Mouse (Mus musculus): ENCODE data around the gene Jmjd6.
"Not testable (repeated sequence)": the region's sequence is repeated elsewhere in the genome, so short reads cannot be mapped to it uniquely, and the experiment has no call there.

Gene Jmjd6

GRCm38 (mm10) chr11:116850833-116851477 is 7.7 kb upstream of the Jmjd6 start:
- no peak for DNase-seq

- DNase-seq: no peak
Measured at GRCm38 (mm10) chr11:116850085-116850484, 6.8 kb upstream of the Jmjd6 start.

DNA sequence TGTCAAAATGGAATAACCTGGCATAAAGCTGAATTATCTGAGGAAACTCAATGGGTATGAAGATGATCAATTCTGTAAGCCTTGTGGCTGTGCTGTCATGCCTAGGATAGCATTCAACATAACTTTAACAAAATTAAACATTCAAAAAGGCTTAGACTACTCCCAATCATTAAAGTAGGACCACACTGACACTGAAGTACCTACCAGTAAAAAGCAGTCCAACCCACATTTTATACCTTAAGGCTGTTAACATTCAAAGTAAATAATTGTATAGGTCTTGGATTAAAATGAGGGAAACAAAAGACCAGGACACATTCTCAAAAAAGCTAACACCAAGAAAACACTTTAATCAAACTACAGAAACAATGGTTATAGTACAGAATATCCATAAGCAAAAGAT is 6.3 kb upstream of the Jmjd6 start:
- DNase-seq: no peak

DNA sequence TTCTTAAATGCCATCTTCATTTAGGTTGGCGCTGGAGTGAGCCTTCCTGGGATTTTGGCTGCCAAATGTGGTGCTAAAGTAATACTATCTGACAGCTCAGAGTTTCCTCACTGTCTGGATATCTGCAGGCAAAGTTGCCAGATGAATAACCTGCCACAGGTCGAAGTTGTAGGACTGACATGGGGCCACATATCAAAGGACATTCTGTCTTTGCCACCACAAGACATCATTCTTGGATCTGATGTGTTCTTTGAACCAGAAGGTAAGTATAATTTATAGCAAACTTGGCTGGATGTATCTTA is 5.6 kb upstream of the Jmjd6 start:
- DNase-seq: not testable (repeated sequence)

- no peak for DNase-seq
Measured at GRCm38 (mm10) chr11:116848086-116848876, 5.0 kb upstream of the Jmjd6 start.

DNA sequence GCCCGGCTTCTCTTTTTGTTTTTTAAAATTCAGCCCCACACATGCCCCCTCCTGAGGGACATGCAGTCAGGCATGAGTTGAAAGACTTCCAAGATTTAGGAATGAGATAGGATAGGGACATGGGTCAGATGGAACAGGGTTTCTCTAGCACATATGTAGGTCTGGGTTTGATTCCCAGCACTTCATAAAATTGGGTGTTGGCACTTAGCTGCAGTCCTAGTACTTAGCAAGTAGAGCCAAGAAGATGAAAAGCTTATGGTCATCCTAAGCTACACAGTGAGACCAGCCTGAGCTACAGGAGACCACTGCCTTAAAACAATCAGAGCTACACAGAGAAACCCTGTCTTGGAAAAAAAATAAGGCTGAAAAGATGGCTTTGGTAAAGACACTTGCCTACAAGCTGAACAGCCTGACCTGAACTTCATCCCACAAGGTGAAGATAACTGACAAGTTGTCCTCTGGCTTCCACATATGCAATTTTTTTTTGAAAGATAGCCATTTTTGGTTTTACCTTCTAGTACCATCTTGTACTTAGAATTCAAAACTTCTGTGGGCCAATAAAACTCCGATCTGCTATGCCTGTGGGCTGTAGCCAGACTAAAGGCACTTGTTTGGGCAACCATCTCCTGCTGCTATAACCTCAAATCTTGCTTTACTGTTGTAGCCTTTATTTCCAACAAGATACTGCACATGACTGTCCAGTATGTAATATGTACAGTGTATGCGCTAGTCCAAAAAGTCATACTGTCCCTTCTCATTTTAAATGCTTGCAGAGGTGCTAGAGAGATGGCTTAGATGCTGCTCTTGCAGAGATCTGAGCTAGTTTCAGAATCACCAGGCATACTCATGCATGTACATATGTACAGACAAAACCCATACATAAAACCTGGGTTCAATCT is 4.2 kb upstream of the Jmjd6 start:
- no peak for DNase-seq

- no peak for DNase-seq
Measured at GRCm38 (mm10) chr11:116846593-116847181, 3.4 kb upstream of the Jmjd6 start.

DNA sequence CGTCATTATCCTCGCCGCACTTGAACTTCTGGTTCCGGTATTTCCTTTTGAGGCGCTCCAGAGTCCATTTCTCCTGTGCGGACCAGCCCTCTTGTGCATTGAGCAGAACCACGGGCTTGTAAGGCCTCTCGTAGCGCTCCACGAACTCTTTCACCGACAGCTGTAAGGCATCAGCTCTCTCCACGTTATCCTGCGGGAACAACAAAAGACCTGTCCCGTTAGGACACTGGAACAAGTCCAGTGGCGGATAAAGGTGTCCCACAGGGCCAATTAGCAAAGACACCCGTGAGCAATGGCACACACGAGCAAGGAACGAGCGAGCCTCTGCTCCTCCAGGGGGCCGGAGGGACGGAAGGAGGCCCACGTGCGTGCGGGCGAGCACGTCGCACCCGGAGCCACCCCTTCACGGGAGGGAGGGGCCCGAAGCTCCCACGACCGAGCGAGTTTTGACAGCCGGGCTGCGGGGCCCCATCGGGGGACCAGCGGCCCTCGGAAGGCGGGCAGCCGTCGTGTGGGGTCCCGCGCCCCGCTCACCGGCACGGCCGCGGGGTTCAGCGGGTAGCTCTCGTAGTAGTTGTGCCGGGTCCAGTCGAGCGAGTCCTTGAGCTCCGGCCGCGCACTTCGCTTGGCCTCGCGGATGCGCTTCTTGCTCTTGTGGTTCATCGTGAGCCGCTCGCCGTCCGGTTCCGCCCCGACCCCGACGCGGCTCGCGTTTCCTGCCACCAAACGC is 553 bp downstream of the Jmjd6 start:
- DNase-seq: peak; percentile 63

- no peak for DNase-seq
Measured at GRCm38 (mm10) chr11:116840748-116841147, 2.5 kb downstream of the Jmjd6 start.

- no peak for DNase-seq
Measured at GRCm38 (mm10) chr11:116839601-116840000, 3.6 kb downstream of the Jmjd6 start.

- no peak for DNase-seq
Measured at GRCm38 (mm10) chr11:116838936-116839335, 4.3 kb downstream of the Jmjd6 start.

- DNase-seq: no peak
Measured at GRCm38 (mm10) chr11:116837441-116837840, 5.8 kb downstream of the Jmjd6 start.

DNA sequence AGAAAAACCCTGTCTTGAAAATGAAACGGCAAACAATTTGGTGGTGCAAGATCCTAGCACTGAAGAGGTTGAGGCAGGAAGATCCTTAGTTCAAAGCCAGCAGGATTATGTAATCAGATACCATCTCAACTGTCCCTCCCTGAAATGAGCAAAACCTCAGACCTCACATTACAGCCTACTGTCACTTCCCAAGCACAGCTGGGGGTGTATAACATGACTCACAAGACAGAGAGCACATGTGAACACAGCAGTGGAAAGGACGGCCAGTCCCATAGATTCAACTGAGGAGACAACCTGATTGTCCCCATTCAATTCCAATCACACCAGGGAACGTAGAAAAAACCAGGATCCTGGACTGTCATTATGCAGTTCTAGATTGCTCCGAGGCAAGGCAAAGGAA is 7.0 kb downstream of the Jmjd6 start:
- DNase-seq: no peak

DNA sequence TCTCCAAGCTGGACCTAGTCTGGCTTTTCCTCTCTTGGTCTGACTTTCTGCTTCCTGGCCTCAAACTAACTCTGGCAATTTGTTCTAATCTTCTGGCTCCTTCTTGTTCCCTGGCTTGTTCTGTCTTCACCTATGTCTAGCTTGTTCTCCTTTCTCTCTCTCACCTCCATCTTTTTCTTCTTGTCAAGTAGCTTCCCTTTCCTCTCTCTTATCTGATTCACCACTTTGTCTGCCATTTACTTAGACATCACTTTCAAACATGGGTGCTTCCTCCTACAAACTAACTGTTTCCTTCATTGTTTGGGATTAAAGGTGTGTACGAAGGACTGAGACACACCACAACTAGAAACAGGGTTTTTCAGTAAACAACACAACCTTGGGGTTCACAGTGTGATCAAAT is 8.3 kb downstream of the Jmjd6 start:
- no peak for DNase-seq

DNA sequence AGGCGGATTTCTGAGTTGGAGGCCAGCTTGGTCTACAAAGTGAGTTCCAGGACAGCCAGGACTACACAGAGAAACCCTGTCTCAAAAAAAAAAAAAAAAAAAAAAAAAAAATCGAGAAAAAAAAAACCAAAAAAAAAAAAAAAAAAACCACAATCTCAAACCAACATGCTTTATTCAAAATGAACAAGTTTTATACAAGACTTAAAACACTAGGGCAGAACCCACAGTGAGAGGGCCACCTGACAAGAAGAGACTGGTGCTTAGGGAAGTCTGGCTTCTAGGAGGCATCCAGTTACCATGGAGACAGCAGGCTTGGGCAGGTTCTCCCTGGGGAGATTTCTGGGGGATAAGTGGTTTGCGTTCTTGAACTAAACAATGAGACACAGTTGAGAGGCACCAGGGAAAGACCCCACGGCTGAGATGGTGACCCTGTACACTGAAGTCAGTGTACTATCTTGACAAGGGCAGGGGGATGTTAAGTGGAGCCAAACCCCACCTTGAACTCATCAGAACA is 11.0 kb downstream of the Jmjd6 start:
- DNase-seq: no peak

- peak; percentile 72 for DNase-seq
Measured at GRCm38 (mm10) chr11:116827534-116828165, 15.6 kb downstream of the Jmjd6 start, which contains the start of gene Mxra7. Gene Mxra7 (minus strand): TSS chr11:116828046.

GRCm38 (mm10) chr11:116826550-116827504 is 16.4 kb downstream of the Jmjd6 start:
- DNase-seq: no peak

- DNase-seq: no peak
Measured at GRCm38 (mm10) chr11:116825230-116825629, 18.0 kb downstream of the Jmjd6 start.

GRCm38 (mm10) chr11:116823885-116824284 is 19.4 kb downstream of the Jmjd6 start:
- not testable (repeated sequence) for DNase-seq

- no peak for DNase-seq
Measured at GRCm38 (mm10) chr11:116823255-116823654, 20.0 kb downstream of the Jmjd6 start.

Measured in right cerebral cortex, postnatal 4 days (tissue).